Mouse (Mus musculus): Measurements from ENCODE around the gene Sestd1. TPM values are rescaled to one million over a fixed set of nuclear protein-coding genes. Genes with fewer than 3 reads are reported as not detected.

Sestd1 gene
- polyA plus RNA-seq, 1 experiment: 2.7 TPM

- TF ChIP-seq POLR2A (IDR thresholded peaks at IDR 0.05; ENCODE audit: borderline replicate concordance, control insufficient read depth, low read depth, low read length) (no peak), CTCF (IDR thresholded peaks at IDR 0.05; ENCODE audit: control insufficient read depth, insufficient read depth, low read length) (no peak)
- WGBS: 73% methylated on average over 2 of the region's 2 CpGs
- Histone ChIP-seq H3K4me1 (ENCODE audit: control insufficient read depth, insufficient read depth, low read length) (no peaks in the 10 kb centered on the region; the same call in 1 of the 2 replicates), H3K4me3 (replicated peaks; ENCODE audit: control insufficient read depth, low read depth, low read length) (no peak overlapping the region), H3K27ac (ENCODE audit: control insufficient read depth, insufficient read depth, low read depth, low read length, poor library complexity) (no peak overlapping the region)
Measured at GRCm38 (mm10) chr2:77174313-77174712, 106.1 kb downstream of the Sestd1 start.

GRCm38 (mm10) chr2:77173821-77174220 lies 106.6 kb downstream of the Sestd1 start:
- no peaks in the 10 kb centered on the region; the same call in 1 of the 2 replicates for H3K4me1 ChIP-seq (ENCODE audit: control insufficient read depth, insufficient read depth, low read length)
- no peak overlapping the region for H3K27ac ChIP-seq (ENCODE audit: control insufficient read depth, insufficient read depth, low read depth, low read length, poor library complexity)
- TF ChIP-seq POLR2A (IDR thresholded peaks at IDR 0.05; ENCODE audit: borderline replicate concordance, control insufficient read depth, low read depth, low read length) (no peak), CTCF (IDR thresholded peaks at IDR 0.05; ENCODE audit: control insufficient read depth, insufficient read depth, low read length) (no peak)
- whole genome bisulfite sequencing: 87% methylated on average over 6 of the region's 6 CpGs
- H3K4me3 ChIP-seq (replicated peaks; ENCODE audit: control insufficient read depth, low read depth, low read length): no peak overlapping the region

- 71% methylated on average over 6 of the region's 6 CpGs for WGBS
- no peaks in the 10 kb centered on the region; the same call in 1 of the 2 replicates for H3K4me1 ChIP-seq (ENCODE audit: control insufficient read depth, insufficient read depth, low read length)
- no peak overlapping the region for H3K4me3 ChIP-seq (replicated peaks; ENCODE audit: control insufficient read depth, low read depth, low read length)
- TF ChIP-seq CTCF (IDR thresholded peaks at IDR 0.05; ENCODE audit: control insufficient read depth, insufficient read depth, low read length): no peak
- TF ChIP-seq POLR2A (IDR thresholded peaks at IDR 0.05; ENCODE audit: borderline replicate concordance, control insufficient read depth, low read depth, low read length): no peak
- H3K27ac ChIP-seq (ENCODE audit: control insufficient read depth, insufficient read depth, low read depth, low read length, poor library complexity): no peak overlapping the region
Measured at GRCm38 (mm10) chr2:77173366-77173765, 107.0 kb downstream of the Sestd1 start.

GRCm38 (mm10) chr2:77172241-77172671 lies 108.1 kb downstream of the Sestd1 start:
- Histone ChIP-seq H3K27ac (ENCODE audit: control insufficient read depth, insufficient read depth, low read depth, low read length, poor library complexity) (no peak overlapping the region), H3K4me3 (replicated peaks; ENCODE audit: control insufficient read depth, low read depth, low read length) (no peak overlapping the region)
- TF ChIP-seq CTCF (IDR thresholded peaks at IDR 0.05; ENCODE audit: control insufficient read depth, insufficient read depth, low read length) (no peak), POLR2A (IDR thresholded peaks at IDR 0.05; ENCODE audit: borderline replicate concordance, control insufficient read depth, low read depth, low read length) (no peak)

GRCm38 (mm10) chr2:77171444-77172240 lies 108.8 kb downstream of the Sestd1 start:
- no peak for TF ChIP-seq CTCF (IDR thresholded peaks at IDR 0.05; ENCODE audit: control insufficient read depth, insufficient read depth, low read length)
- TF ChIP-seq POLR2A (IDR thresholded peaks at IDR 0.05; ENCODE audit: borderline replicate concordance, control insufficient read depth, low read depth, low read length): no peak
- Histone ChIP-seq H3K27ac (ENCODE audit: control insufficient read depth, insufficient read depth, low read depth, low read length, poor library complexity) (no peak overlapping the region), H3K4me3 (replicated peaks; ENCODE audit: control insufficient read depth, low read depth, low read length) (no peak overlapping the region), H3K4me1 (ENCODE audit: control insufficient read depth, insufficient read depth, low read length) (no peaks in the 10 kb centered on the region; the same call in 1 of the 2 replicates)
- 80% methylated on average over 23 of the region's 23 CpGs for WGBS

More at GRCm38 (mm10) chr2:77172241-77172671, 108.1 kb downstream of the Sestd1 start:
- H3K4me1 ChIP-seq (ENCODE audit: control insufficient read depth, insufficient read depth, low read length): no peaks in the 10 kb centered on the region; the same call in 1 of the 2 replicates
- WGBS: 84% methylated on average over 10 of the region's 10 CpGs

- WGBS: 7% methylated on average over 6 of the region's 6 CpGs
- TF ChIP-seq CTCF (IDR thresholded peaks at IDR 0.05; ENCODE audit: control insufficient read depth, insufficient read depth, low read length): no peak
- no peak for TF ChIP-seq POLR2A (IDR thresholded peaks at IDR 0.05; ENCODE audit: borderline replicate concordance, control insufficient read depth, low read depth, low read length)
- peak within 1 kb of the TSS; percentile 53 for H3K4me3 ChIP-seq (replicated peaks; ENCODE audit: control insufficient read depth, low read depth, low read length)
- no peak within 1 kb of the TSS for H3K27ac ChIP-seq (ENCODE audit: control insufficient read depth, insufficient read depth, low read depth, low read length, poor library complexity)
- H3K4me1 ChIP-seq (ENCODE audit: control insufficient read depth, insufficient read depth, low read length): no peaks in the 10 kb centered on the region; the same call in 1 of the 2 replicates
Measured at GRCm38 (mm10) chr2:77170633-77171105, 109.7 kb downstream of the Sestd1 start, which contains the start of gene Ccdc141. Gene Ccdc141, minus strand, starts transcription at chr2:77170636.

- WGBS: 2% methylated on average over 21 of the region's 21 CpGs
- H3K4me1 ChIP-seq (ENCODE audit: control insufficient read depth, insufficient read depth, low read length): no peaks in the 10 kb centered on the region; the same call in 1 of the 2 replicates
- H3K4me3 ChIP-seq (replicated peaks; ENCODE audit: control insufficient read depth, low read depth, low read length): peak overlapping the region; percentile 53
- TF ChIP-seq CTCF (IDR thresholded peaks at IDR 0.05; ENCODE audit: control insufficient read depth, insufficient read depth, low read length): no peak
- TF ChIP-seq POLR2A (IDR thresholded peaks at IDR 0.05; ENCODE audit: borderline replicate concordance, control insufficient read depth, low read depth, low read length): no peak
- H3K27ac ChIP-seq (ENCODE audit: control insufficient read depth, insufficient read depth, low read depth, low read length, poor library complexity): no peak overlapping the region
Measured at GRCm38 (mm10) chr2:77169916-77170632, 110.3 kb downstream of the Sestd1 start.

GRCm38 (mm10) chr2:77169218-77169617 lies 111.2 kb downstream of the Sestd1 start:
- Histone ChIP-seq H3K4me1 (ENCODE audit: control insufficient read depth, insufficient read depth, low read length) (no peaks in the 10 kb centered on the region; the same call in 1 of the 2 replicates), H3K27ac (ENCODE audit: control insufficient read depth, insufficient read depth, low read depth, low read length, poor library complexity) (no peak overlapping the region), H3K4me3 (replicated peaks; ENCODE audit: control insufficient read depth, low read depth, low read length) (no peak overlapping the region)
- no peak for TF ChIP-seq CTCF (IDR thresholded peaks at IDR 0.05; ENCODE audit: control insufficient read depth, insufficient read depth, low read length)
- no peak for TF ChIP-seq POLR2A (IDR thresholded peaks at IDR 0.05; ENCODE audit: borderline replicate concordance, control insufficient read depth, low read depth, low read length)
- WGBS: 86% methylated on average over 4 of the region's 4 CpGs
